Mouse (Mus musculus) MEL (cell line): ENCODE results near the gene Avpr1b.

Experiments used
- CHD1 ChIP-seq: IDR thresholded peaks from 2 replicates; pipeline ENCODE4 v1.6.1; 2012; ENCODE audit warnings: low read depth, mild to moderate bottlenecking, inconsistent platforms, low read length, improper control_type of control experiment
- CHD2 ChIP-seq: IDR thresholded peaks from 2 replicates; pipeline ENCODE4 v1.6.1; 2011; ENCODE audit warnings: low read length, improper control_type of control experiment
- CTCF ChIP-seq, 3 experiments: IDR thresholded peaks in 2 of 3; conservative IDR thresholded peaks in 1 of 3; 2 replicates each; pipeline ENCODE4 v1.5.1; 2011 to 2012; ENCODE audit warnings: low read length in 3 of 3, low read depth in 2 of 3, mild to moderate bottlenecking in 2 of 3, improper control_type of control experiment in 1 of 3, inconsistent platforms in 1 of 3, mixed read lengths in 1 of 3, moderate library complexity in 1 of 3; ENCODE audit not compliant: control insufficient read depth in 1 of 3, insufficient read depth in 1 of 3, poor library complexity in 1 of 3, severe bottlenecking in 1 of 3
- EP300 ChIP-seq, 2 experiments: IDR thresholded peaks; 2 replicates each; pipeline ENCODE4 v1.6.1; 2011; ENCODE audit warnings: improper control_type of control experiment in 2 of 2, low read length in 2 of 2, low read depth in 1 of 2, mild to moderate bottlenecking in 1 of 2
- GATA1 ChIP-seq: IDR thresholded peaks from 2 replicates; pipeline ENCODE4 v1.6.1; 2011; ENCODE audit warnings: low read depth, low read length, improper control_type of control experiment
- MAZ ChIP-seq: IDR thresholded peaks from 2 replicates; pipeline ENCODE4 v1.6.1; 2012; ENCODE audit warnings: low read depth, mild to moderate bottlenecking, inconsistent platforms, low read length, improper control_type of control experiment
- MXI1 ChIP-seq: IDR thresholded peaks from 2 replicates; pipeline ENCODE4 v1.6.1; 2011; ENCODE audit warnings: mild to moderate bottlenecking, low read depth, low read length, improper control_type of control experiment
- POLR2A ChIP-seq, 2 experiments: IDR thresholded peaks; 2 replicates each; pipeline ENCODE4 v1.6.1; 2011 to 2012; ENCODE audit warnings: low read length in 2 of 2, mild to moderate bottlenecking in 2 of 2, control low read depth in 1 of 2, improper control_type of control experiment in 1 of 2, low read depth in 1 of 2, moderate library complexity in 1 of 2; ENCODE audit not compliant: control insufficient read depth in 1 of 2, insufficient read depth in 1 of 2, poor library complexity in 1 of 2
- POLR2AphosphoS2 ChIP-seq: IDR thresholded peaks from 2 replicates; pipeline ENCODE4 v1.6.1; 2011; ENCODE audit warnings: low read length, improper control_type of control experiment
- RAD21 ChIP-seq: IDR thresholded peaks from 2 replicates; pipeline ENCODE4 v1.6.1; 2011; ENCODE audit warnings: mild to moderate bottlenecking, low read depth, low read length, improper control_type of control experiment
- SIN3A ChIP-seq: IDR thresholded peaks from 2 replicates; pipeline ENCODE4 v1.6.1; 2012; ENCODE audit warnings: low read length, improper control_type of control experiment, inconsistent platforms
- SMC3 ChIP-seq: IDR thresholded peaks from 2 replicates; pipeline ENCODE4 v1.6.1; 2011; ENCODE audit warnings: low read depth, low read length, improper control_type of control experiment
- USF2 ChIP-seq, 2 experiments: IDR thresholded peaks; 2 replicates each; pipeline ENCODE4 v1.6.1; 2011 to 2012; ENCODE audit warnings: improper control_type of control experiment in 2 of 2, low read length in 2 of 2, borderline replicate concordance in 1 of 2, inconsistent platforms in 1 of 2, low read depth in 1 of 2, mild to moderate bottlenecking in 1 of 2; ENCODE audit not compliant: insufficient read depth in 1 of 2
- ZKSCAN1 ChIP-seq: IDR thresholded peaks from 2 replicates; pipeline ENCODE4 v1.6.1; 2012; ENCODE audit warnings: low read depth, mild to moderate bottlenecking, inconsistent platforms, low read length, improper control_type of control experiment, moderate library complexity

GRCm38 (mm10) chr1:131641565-131641964 lies 42.5 kb downstream of the Avpr1b start:
- TF ChIP-seq CTCF (IDR thresholded peaks at IDR 0.05 in 2 of 3, conservative IDR thresholded peaks at IDR 0.05 in 1 of 3; ENCODE audit: control insufficient read depth in 1 of 3, insufficient read depth in 1 of 3, low read depth in 2 of 3, low read length in 3 of 3, poor library complexity in 1 of 3, severe bottlenecking in 1 of 3) (no peak), MXI1 (no peak), POLR2A (IDR thresholded peaks at IDR 0.05; ENCODE audit: control insufficient read depth in 1 of 2, insufficient read depth in 1 of 2, low read depth in 1 of 2, low read length in 2 of 2, poor library complexity in 1 of 2) (no peak), MAZ (no peak), GATA1 (no peak), CHD1 (no peak), SMC3 (no peak), SIN3A (no peak), CHD2 (no peak), USF2 (IDR thresholded peaks at IDR 0.05; ENCODE audit: borderline replicate concordance in 1 of 2, insufficient read depth in 1 of 2, low read depth in 1 of 2, low read length in 2 of 2) (no peak), EP300 (IDR thresholded peaks at IDR 0.05; ENCODE audit: low read depth in 1 of 2, low read length in 2 of 2) (no peak), POLR2AphosphoS2 (no peak), ZKSCAN1 (no peak), RAD21 (no peak)
